Mouse (Mus musculus): ENCODE results near the gene Prps1. TPM values are rescaled to one million over a fixed set of nuclear protein-coding genes. Genes with fewer than 3 reads are reported as not detected.

The Prps1 gene
- polyA plus RNA-seq, 1 experiment from 2014 or later: 71.9 TPM

Other genes starting within 250 kb of the Prps1 start
- gene Frmpd3, start 114.3 kb upstream of the Prps1 start, polyA plus RNA-seq (2015; fragmentation: Nextera tagmentation; extraction: Ambion mirVana): not detected in 2 replicates
- 74.0 and 84.3 TPM in 2 replicates for gene Tsc22d3, start 144.0 kb downstream of the Prps1 start, polyA plus RNA-seq (2015; fragmentation: Nextera tagmentation; extraction: Ambion mirVana)
- gene Mid2, start 208.0 kb downstream of the Prps1 start, polyA plus RNA-seq (2015; fragmentation: Nextera tagmentation; extraction: Ambion mirVana): 1.7 and 2.0 TPM in 2 replicates

Data from thymus, postnatal 0 days (tissue).